Mouse (Mus musculus): Measurements from ENCODE around the gene Lhx5. TPM values are rescaled to one million over a fixed set of nuclear protein-coding genes. Genes with fewer than 3 reads are reported as not detected.
A peak's percentile ranks its signal among the peaks of the same experiment; 100 is the strongest.

Gene Lhx5
- polyA plus RNA-seq, 1 experiment from 2014 or later: 3.5 TPM

GRCm38 (mm10) chr5:120447305-120447704, 15.8 kb downstream of the Lhx5 start:
- Histone ChIP-seq H3K36me3 (ENCODE audit: control insufficient read depth, insufficient read depth, low read length) (no peaks in the 10 kb centered on the region), H3K27me3 (replicated peaks; ENCODE audit: control insufficient read depth, insufficient read depth, low read length) (no peaks in the 10 kb centered on the region), H3K4me3 (ENCODE audit: low read depth, low read length) (no peak overlapping the region), H3K4me1 (ENCODE audit: control insufficient read depth, insufficient read depth, low read length) (no peaks in the 10 kb centered on the region), H3K27ac (ENCODE audit: low read depth, low read length) (no peak overlapping the region), H3K4me2 (ENCODE audit: low read length) (no peak overlapping the region), H3K9me3 (replicated peaks; ENCODE audit: control insufficient read depth, low read length) (no peaks in the 10 kb centered on the region), H3K9ac (ENCODE audit: low read length) (no peak overlapping the region)
- WGBS: 66% methylated on average over 13 of the region's 13 CpGs
- ATAC-seq (no peak), DNase-seq (ENCODE audit: low spot score) (no peak)

GRCm38 (mm10) chr5:120454756-120455337, 23.3 kb downstream of the Lhx5 start:
- ATAC-seq: no peak
- WGBS: 77% methylated on average over 14 of the region's 14 CpGs
- H3K36me3 ChIP-seq (ENCODE audit: control insufficient read depth, insufficient read depth, low read length): no peaks in the 10 kb centered on the region

GRCm38 (mm10) chr5:120456253-120456652, 24.8 kb downstream of the Lhx5 start:
- H3K27me3 ChIP-seq (replicated peaks; ENCODE audit: control insufficient read depth, insufficient read depth, low read length): no peaks in the 10 kb centered on the region
- WGBS: 46% methylated on average over 1 of the region's 1 CpGs
- no peak overlapping the region for H3K4me3 ChIP-seq (ENCODE audit: low read depth, low read length)
- ATAC-seq (no peak), DNase-seq (ENCODE audit: low spot score) (no peak)
- no peak overlapping the region for H3K27ac ChIP-seq (ENCODE audit: low read depth, low read length)
- no peaks in the 10 kb centered on the region for H3K4me1 ChIP-seq (ENCODE audit: control insufficient read depth, insufficient read depth, low read length)
- no peak overlapping the region for H3K9ac ChIP-seq (ENCODE audit: low read length)
- H3K36me3 ChIP-seq (ENCODE audit: control insufficient read depth, insufficient read depth, low read length): no peaks in the 10 kb centered on the region
- no peak overlapping the region for H3K4me2 ChIP-seq (ENCODE audit: low read length)
- H3K9me3 ChIP-seq (replicated peaks; ENCODE audit: control insufficient read depth, low read length): no peaks in the 10 kb centered on the region

More at GRCm38 (mm10) chr5:120454756-120455337, 23.3 kb downstream of the Lhx5 start:
- no peak overlapping the region for H3K9ac ChIP-seq (ENCODE audit: low read length)
- no peaks in the 10 kb centered on the region for H3K4me1 ChIP-seq (ENCODE audit: control insufficient read depth, insufficient read depth, low read length)
- no peaks in the 10 kb centered on the region for H3K9me3 ChIP-seq (replicated peaks; ENCODE audit: control insufficient read depth, low read length)
- no peak overlapping the region for H3K4me2 ChIP-seq (ENCODE audit: low read length)
- H3K27me3 ChIP-seq (replicated peaks; ENCODE audit: control insufficient read depth, insufficient read depth, low read length): no peaks in the 10 kb centered on the region
- no peak overlapping the region for H3K27ac ChIP-seq (ENCODE audit: low read depth, low read length)
- H3K4me3 ChIP-seq (ENCODE audit: low read depth, low read length): no peak overlapping the region
- DNase-seq (ENCODE audit: low spot score): no peak

GRCm38 (mm10) chr5:120456841-120457554, 25.5 kb downstream of the Lhx5 start:
- no peaks in the 10 kb centered on the region for H3K4me1 ChIP-seq (ENCODE audit: control insufficient read depth, insufficient read depth, low read length)
- no peak for DNase-seq (ENCODE audit: low spot score)
- no peak overlapping the region for H3K27ac ChIP-seq (ENCODE audit: low read depth, low read length)
- 44% methylated on average over 7 of the region's 7 CpGs for WGBS
- ATAC-seq: no peak
- no peak overlapping the region for H3K9ac ChIP-seq (ENCODE audit: low read length)
- no peaks in the 10 kb centered on the region for H3K9me3 ChIP-seq (replicated peaks; ENCODE audit: control insufficient read depth, low read length)
- H3K4me3 ChIP-seq (ENCODE audit: low read depth, low read length): no peak overlapping the region
- H3K36me3 ChIP-seq (ENCODE audit: control insufficient read depth, insufficient read depth, low read length): no peaks in the 10 kb centered on the region
- H3K4me2 ChIP-seq (ENCODE audit: low read length): no peak overlapping the region
- no peaks in the 10 kb centered on the region for H3K27me3 ChIP-seq (replicated peaks; ENCODE audit: control insufficient read depth, insufficient read depth, low read length)

- Histone ChIP-seq H3K4me2 (ENCODE audit: low read length) (no peak overlapping the region), H3K4me1 (ENCODE audit: control insufficient read depth, insufficient read depth, low read length) (no peaks in the 10 kb centered on the region), H3K36me3 (ENCODE audit: control insufficient read depth, insufficient read depth, low read length) (no peaks in the 10 kb centered on the region), H3K27ac (ENCODE audit: low read depth, low read length) (no peak overlapping the region), H3K9ac (ENCODE audit: low read length) (no peak overlapping the region), H3K4me3 (ENCODE audit: low read depth, low read length) (no peak overlapping the region), H3K9me3 (replicated peaks; ENCODE audit: control insufficient read depth, low read length) (no peaks in the 10 kb centered on the region), H3K27me3 (replicated peaks; ENCODE audit: control insufficient read depth, insufficient read depth, low read length) (no peaks in the 10 kb centered on the region)
- ATAC-seq (no peak), DNase-seq (ENCODE audit: low spot score) (peak; percentile 89)
- WGBS: 5% methylated on average over 9 of the region's 9 CpGs
Observed at GRCm38 (mm10) chr5:120457628-120458027, 26.1 kb downstream of the Lhx5 start.

- no peak overlapping the region for H3K27ac ChIP-seq (ENCODE audit: low read depth, low read length)
- no peaks in the 10 kb centered on the region for H3K36me3 ChIP-seq (ENCODE audit: control insufficient read depth, insufficient read depth, low read length)
- DNase-seq (ENCODE audit: low spot score) (no peak), ATAC-seq (no peak)
- 76% methylated on average over 10 of the region's 10 CpGs for WGBS
- no peak overlapping the region for H3K4me2 ChIP-seq (ENCODE audit: low read length)
- no peaks in the 10 kb centered on the region for H3K9me3 ChIP-seq (replicated peaks; ENCODE audit: control insufficient read depth, low read length)
- no peaks in the 10 kb centered on the region for H3K4me1 ChIP-seq (ENCODE audit: control insufficient read depth, insufficient read depth, low read length)
- H3K27me3 ChIP-seq (replicated peaks; ENCODE audit: control insufficient read depth, insufficient read depth, low read length): no peaks in the 10 kb centered on the region
- no peak overlapping the region for H3K4me3 ChIP-seq (ENCODE audit: low read depth, low read length)
- H3K9ac ChIP-seq (ENCODE audit: low read length): no peak overlapping the region
Observed at GRCm38 (mm10) chr5:120459133-120459532, 27.6 kb downstream of the Lhx5 start.

GRCm38 (mm10) chr5:120461902-120462301, 30.4 kb downstream of the Lhx5 start:
- H3K4me3 ChIP-seq (ENCODE audit: low read depth, low read length): no peak overlapping the region
- DNase-seq (ENCODE audit: low spot score) (no peak), ATAC-seq (no peak)
- no peak overlapping the region for H3K9ac ChIP-seq (ENCODE audit: low read length)
- H3K36me3 ChIP-seq (ENCODE audit: control insufficient read depth, insufficient read depth, low read length): no peaks in the 10 kb centered on the region
- H3K27me3 ChIP-seq (replicated peaks; ENCODE audit: control insufficient read depth, insufficient read depth, low read length): no peaks in the 10 kb centered on the region
- H3K27ac ChIP-seq (ENCODE audit: low read depth, low read length): no peak overlapping the region
- no peaks in the 10 kb centered on the region for H3K9me3 ChIP-seq (replicated peaks; ENCODE audit: control insufficient read depth, low read length)
- WGBS: 76% methylated on average over 15 of the region's 15 CpGs
- no peaks in the 10 kb centered on the region for H3K4me1 ChIP-seq (ENCODE audit: control insufficient read depth, insufficient read depth, low read length)
- no peak overlapping the region for H3K4me2 ChIP-seq (ENCODE audit: low read length)

GRCm38 (mm10) chr5:120464321-120464720, 32.8 kb downstream of the Lhx5 start:
- ATAC-seq (no peak), DNase-seq (ENCODE audit: low spot score) (no peak)
- H3K4me1 ChIP-seq (ENCODE audit: control insufficient read depth, insufficient read depth, low read length): no peaks in the 10 kb centered on the region
- H3K9ac ChIP-seq (ENCODE audit: low read length): no peak overlapping the region
- no peak overlapping the region for H3K4me3 ChIP-seq (ENCODE audit: low read depth, low read length)
- H3K27me3 ChIP-seq (replicated peaks; ENCODE audit: control insufficient read depth, insufficient read depth, low read length): no peaks in the 10 kb centered on the region
- no peaks in the 10 kb centered on the region for H3K9me3 ChIP-seq (replicated peaks; ENCODE audit: control insufficient read depth, low read length)
- 77% methylated on average over 4 of the region's 4 CpGs for whole genome bisulfite sequencing
- H3K36me3 ChIP-seq (ENCODE audit: control insufficient read depth, insufficient read depth, low read length): no peaks in the 10 kb centered on the region
- no peak overlapping the region for H3K4me2 ChIP-seq (ENCODE audit: low read length)
- no peak overlapping the region for H3K27ac ChIP-seq (ENCODE audit: low read depth, low read length)

- H3K4me2 ChIP-seq (ENCODE audit: low read length): no peak overlapping the region
- no peak overlapping the region for H3K9ac ChIP-seq (ENCODE audit: low read length)
- H3K4me1 ChIP-seq (ENCODE audit: control insufficient read depth, insufficient read depth, low read length): no peaks in the 10 kb centered on the region
- no peaks in the 10 kb centered on the region for H3K9me3 ChIP-seq (replicated peaks; ENCODE audit: control insufficient read depth, low read length)
- DNase-seq (ENCODE audit: low spot score) (no peak), ATAC-seq (no peak)
- no peak overlapping the region for H3K4me3 ChIP-seq (ENCODE audit: low read depth, low read length)
- WGBS: 41% methylated on average over 5 of the region's 5 CpGs
- no peaks in the 10 kb centered on the region for H3K36me3 ChIP-seq (ENCODE audit: control insufficient read depth, insufficient read depth, low read length)
- H3K27me3 ChIP-seq (replicated peaks; ENCODE audit: control insufficient read depth, insufficient read depth, low read length): no peaks in the 10 kb centered on the region
- no peak overlapping the region for H3K27ac ChIP-seq (ENCODE audit: low read depth, low read length)
Observed at GRCm38 (mm10) chr5:120465062-120465461, 33.6 kb downstream of the Lhx5 start.
